Mouse (Mus musculus): Measurements from ENCODE around the gene S1pr4.

Gene S1pr4

GRCm38 (mm10) chr10:81519227-81519977 is 19.5 kb upstream of the S1pr4 start:
- no peak for DNase-seq (ENCODE audit: extremely low spot score, low spot score)

- DNase-seq (ENCODE audit: extremely low spot score, low spot score): peak; percentile 71
These were observed 18.6 kb upstream of the S1pr4 start for GRCm38 (mm10) chr10:81518546-81518945.

- no peak for DNase-seq (ENCODE audit: extremely low spot score, low spot score)
These were observed 17.3 kb upstream of the S1pr4 start for GRCm38 (mm10) chr10:81517227-81517626.

GRCm38 (mm10) chr10:81513798-81514197 is 13.9 kb upstream of the S1pr4 start:
- DNase-seq (ENCODE audit: extremely low spot score, low spot score): no peak

DNA sequence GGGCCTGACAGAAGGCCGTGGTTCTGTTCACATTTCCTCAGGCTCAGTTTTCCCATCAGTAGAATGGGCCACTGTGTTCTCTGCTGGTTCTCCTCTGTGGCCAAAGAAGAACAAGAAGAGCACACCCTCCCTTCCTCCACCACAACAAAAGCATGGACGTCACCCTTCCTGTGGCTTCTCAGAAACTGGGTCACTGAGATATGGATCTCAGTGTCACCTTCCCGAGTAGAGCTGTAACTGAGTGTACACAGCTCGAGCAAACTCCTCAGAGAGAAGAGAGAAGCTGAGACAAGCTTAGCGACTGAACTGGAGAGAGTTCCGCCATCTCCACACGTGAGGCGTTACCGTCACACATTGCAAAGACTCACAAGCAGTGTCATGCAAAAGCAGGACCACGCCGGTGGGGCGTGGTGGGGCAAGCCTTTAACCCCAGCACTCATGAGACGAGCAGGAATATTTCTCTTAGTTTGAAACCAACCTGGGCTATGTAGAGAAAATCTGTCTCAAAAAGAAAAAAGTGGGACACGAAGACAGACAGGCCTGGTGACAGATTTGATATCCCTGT is 10.4 kb upstream of the S1pr4 start:
- DNase-seq (ENCODE audit: extremely low spot score, low spot score): no peak

- no peak for DNase-seq (ENCODE audit: extremely low spot score, low spot score)
These were observed 8.0 kb upstream of the S1pr4 start for GRCm38 (mm10) chr10:81507691-81508489.

- DNase-seq (ENCODE audit: extremely low spot score, low spot score): no peak
These were observed 7.2 kb upstream of the S1pr4 start for GRCm38 (mm10) chr10:81507095-81507494.

DNA sequence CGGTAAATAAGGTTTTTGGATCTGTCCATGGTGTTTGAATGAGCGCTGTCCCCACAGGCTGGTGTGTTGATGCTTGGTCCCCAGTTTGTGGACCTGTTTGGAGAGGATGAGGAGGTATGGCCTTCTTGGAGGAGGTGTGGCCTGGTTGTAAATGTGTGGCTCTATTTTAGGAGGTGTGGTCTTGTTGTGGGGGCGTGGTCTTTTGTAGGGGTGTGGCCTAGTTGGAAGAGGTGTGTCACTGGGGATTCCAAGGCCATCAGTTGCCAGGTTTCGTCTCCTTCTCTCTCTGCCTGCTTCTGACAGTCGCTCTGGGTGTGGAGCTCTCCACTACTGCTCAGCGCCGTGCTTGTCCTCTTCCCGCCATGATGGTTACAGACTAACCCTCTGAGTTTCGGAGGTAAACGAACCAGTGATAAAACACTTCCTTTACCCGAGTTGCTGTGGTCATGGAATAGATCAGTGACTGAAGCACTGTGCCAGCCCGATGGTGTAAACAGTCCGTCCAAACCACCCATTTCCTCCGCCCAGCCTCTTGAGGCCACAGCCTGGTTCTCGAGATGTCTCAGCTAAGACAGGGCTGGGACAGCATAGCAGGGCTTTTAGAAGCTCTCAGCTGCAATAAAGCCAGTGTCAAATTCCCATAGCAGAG is 5.2 kb upstream of the S1pr4 start:
- DNase-seq (ENCODE audit: extremely low spot score, low spot score): no peak

- DNase-seq (ENCODE audit: extremely low spot score, low spot score): peak; percentile 94
These were observed 2.7 kb upstream of the S1pr4 start for GRCm38 (mm10) chr10:81502658-81503057.

GRCm38 (mm10) chr10:81501863-81502262 is 1.9 kb upstream of the S1pr4 start:
- no peak for DNase-seq (ENCODE audit: extremely low spot score, low spot score)

- no peak for DNase-seq (ENCODE audit: extremely low spot score, low spot score)
These were observed 556 bp downstream of the S1pr4 start for GRCm38 (mm10) chr10:81499250-81499901.

DNA sequence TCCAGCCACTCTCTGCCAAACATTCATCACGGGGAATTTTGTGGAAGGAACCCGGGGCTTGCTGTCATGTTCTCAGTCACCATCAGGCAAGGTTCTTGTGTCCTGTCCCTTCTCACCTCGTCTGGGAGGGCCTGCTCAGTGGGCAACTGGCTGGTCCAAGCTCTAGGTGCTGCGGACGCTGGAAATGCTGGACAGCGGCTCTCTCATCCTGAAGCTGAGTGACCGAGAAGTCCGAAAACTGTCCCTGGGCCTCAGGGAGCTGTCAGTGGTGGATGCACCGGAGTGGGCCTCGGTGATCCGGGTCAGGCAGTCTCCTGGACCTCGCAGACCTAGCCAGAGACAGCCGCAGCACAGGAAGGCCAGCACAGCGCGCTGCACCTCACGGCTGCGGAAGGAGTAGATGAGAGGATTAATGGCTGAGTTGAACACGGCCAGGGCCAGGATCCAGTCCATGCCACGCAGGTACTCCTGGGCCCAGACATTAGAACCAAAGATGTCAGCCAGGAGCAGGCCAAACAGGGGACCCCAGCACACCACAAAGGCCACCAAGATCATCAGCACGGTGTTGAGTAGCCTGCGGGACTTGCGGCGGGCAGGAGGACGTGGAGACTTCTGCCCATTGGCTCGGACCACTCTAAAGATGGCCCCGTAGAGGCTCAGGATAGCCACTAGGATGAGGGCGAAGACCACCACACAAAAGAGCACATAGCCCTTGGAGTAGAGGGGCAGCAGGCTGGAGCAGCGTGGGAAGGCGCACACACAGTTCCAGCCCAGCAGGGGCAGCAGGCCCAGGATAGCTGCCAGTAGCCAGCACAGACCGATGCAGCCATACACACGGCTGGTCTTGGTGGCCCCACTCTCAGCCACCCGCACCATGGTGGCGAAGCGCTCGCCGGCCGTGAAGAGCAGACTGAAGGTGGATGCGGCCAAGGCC is 1.3 kb downstream of the S1pr4 start:
- no peak for DNase-seq (ENCODE audit: extremely low spot score, low spot score)

DNA sequence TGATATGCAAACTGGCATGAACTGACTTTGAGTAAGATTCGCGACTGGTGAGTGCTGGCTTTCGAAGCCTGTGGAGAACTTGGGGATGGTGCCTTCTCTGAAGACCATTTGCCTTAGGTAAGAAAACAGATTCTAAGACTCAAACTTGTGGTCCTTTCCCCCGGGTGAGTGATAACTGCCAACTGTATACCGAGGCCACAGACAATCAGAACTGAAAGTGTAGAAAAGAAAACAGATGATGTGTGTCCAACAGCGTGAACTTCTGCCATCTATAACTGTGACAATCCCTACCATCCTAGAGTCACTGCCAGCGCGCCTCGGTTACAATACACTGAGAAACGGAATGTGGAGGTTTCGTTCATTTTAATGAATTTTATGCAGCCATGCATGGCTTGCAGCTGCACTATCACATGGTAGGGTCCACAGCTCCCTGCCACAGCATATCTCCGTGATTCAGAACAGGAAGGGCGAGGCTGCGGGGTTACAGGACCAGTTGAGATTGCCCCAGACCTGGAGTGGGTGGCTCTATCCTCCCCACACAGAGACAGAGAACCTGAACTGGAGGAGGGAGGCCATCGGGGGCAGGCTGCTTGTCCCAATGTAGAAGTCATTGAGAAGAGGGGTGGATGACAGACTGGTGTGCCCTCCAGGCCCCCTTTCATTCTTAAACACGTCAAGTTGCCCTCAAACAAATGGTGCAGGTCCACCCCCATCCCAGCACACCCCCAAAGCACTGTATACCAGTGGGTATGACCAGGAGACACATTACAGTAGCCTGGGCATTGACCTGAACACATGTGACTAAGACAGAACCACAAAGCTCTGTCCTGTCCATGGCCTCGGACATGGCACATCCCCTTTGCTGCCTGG is 2.3 kb downstream of the S1pr4 start:
- no peak for DNase-seq (ENCODE audit: extremely low spot score, low spot score)

- DNase-seq (ENCODE audit: extremely low spot score, low spot score): no peak
These were observed 3.0 kb downstream of the S1pr4 start for GRCm38 (mm10) chr10:81496969-81497368.

DNA sequence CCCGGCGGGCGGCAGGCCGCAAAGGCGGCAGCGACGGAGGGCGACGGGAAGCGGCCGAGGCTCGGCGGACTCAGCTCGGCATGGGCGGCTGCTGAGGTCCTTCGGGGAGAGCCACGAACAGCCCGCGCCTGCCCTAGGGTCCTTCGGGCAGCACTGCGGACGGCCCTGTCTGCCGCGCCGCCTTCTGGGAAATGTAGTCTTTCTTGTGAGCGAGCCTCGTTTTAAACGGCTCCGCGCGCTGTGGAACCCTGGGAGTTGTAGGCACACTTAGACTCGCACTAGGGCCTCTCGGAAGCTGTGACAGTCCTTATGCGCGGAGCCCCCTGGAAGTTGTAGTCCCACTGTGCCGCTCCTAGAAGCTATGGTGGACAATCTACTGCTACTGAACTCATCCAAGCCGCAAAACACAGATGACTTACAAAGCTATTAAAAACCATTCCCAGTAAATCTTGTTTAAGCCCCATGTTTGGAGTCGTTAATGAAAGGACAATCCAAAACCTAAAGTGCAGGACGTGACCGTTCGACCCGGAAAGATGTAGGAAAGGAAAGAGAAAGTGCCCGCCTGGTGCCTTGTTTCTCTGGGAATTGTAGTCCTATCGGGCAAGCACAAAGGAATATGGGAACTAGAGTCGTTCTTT is 3.5 kb downstream of the S1pr4 start, which contains the start of gene Ncln:
Gene Ncln (minus strand): TSS at position 129 of the 638 bp plus-strand sequence.
- DNase-seq (ENCODE audit: extremely low spot score, low spot score): peak; percentile 96

- no peak for DNase-seq (ENCODE audit: extremely low spot score, low spot score)
These were observed 4.2 kb downstream of the S1pr4 start for GRCm38 (mm10) chr10:81495616-81496263.

- no peak for DNase-seq (ENCODE audit: extremely low spot score, low spot score)
These were observed 4.8 kb downstream of the S1pr4 start for GRCm38 (mm10) chr10:81495151-81495550.

Data from neural tube, embryonic 10.5 days (tissue).